Mouse (Mus musculus) liver, embryonic 12.5 days (tissue): ENCODE results near the gene Lrrc29. TPM values are rescaled to one million over a fixed set of nuclear protein-coding genes. Genes with fewer than 3 reads are reported as not detected.

Experiments
- ATAC-seq: fragments of 200-750 bp; cut with Nextera tagmentation; 2 replicates; pipeline ENCODE4 v1.8.0; 2017; ENCODE audit warnings: moderate number of reproducible peaks, mild to moderate bottlenecking, moderate library complexity
- H3K27ac ChIP-seq: fragments of 300-500 bp; sonication (generic); 2 replicates; pipeline ENCODE4 v1.5.1; 2016; ENCODE audit warnings: mild to moderate bottlenecking
- H3K27me3 ChIP-seq: fragments of 300-500 bp; sonication (generic); replicated peaks from 2 replicates; pipeline ENCODE4 v1.6.1; 2016; ENCODE audit warnings: mild to moderate bottlenecking, moderate library complexity
- H3K36me3 ChIP-seq: fragments of 300-500 bp; sonication (generic); 2 replicates; pipeline ENCODE4 v1.6.1; 2016; ENCODE audit warnings: mild to moderate bottlenecking, moderate library complexity
- H3K4me1 ChIP-seq: fragments of 300-500 bp; sonication (generic); 2 replicates; pipeline ENCODE4 v1.6.1; 2016
- H3K4me2 ChIP-seq: fragments of 300-500 bp; sonication (generic); 2 replicates; pipeline ENCODE4 v1.6.1; 2016; ENCODE audit warnings: mild to moderate bottlenecking, moderate library complexity
- H3K4me3 ChIP-seq: fragments of 300-500 bp; sonication (generic); 2 replicates; pipeline ENCODE4 v1.5.1; 2016; ENCODE audit warnings: mild to moderate bottlenecking, moderate library complexity
- H3K9ac ChIP-seq: fragments of 300-500 bp; sonication (generic); 2 replicates; pipeline ENCODE4 v1.6.1; 2016; ENCODE audit warnings: mild to moderate bottlenecking, moderate library complexity
- H3K9me3 ChIP-seq: fragments of 300-500 bp; sonication (generic); replicated peaks from 2 replicates; pipeline ENCODE4 v1.6.1; 2016; ENCODE audit warnings: mild to moderate bottlenecking, moderate library complexity
- WGBS: fragments of 180-500 bp; shearing (Covaris S2); methylation state at CpG from one replicate; pipeline ENCODE4 v1.1.7; 2016; ENCODE audit not compliant: insufficient replicate concordance; 5-methylcytosine and 5-hydroxymethylcytosine counted together
- polyA plus RNA-seq: library from polyadenylated mRNA; unstranded; fragments of >200 nt; fragmentation: Nextera tagmentation; extraction: Ambion mirVana; gene quantifications from 2 replicates; pipeline ENCODE4 v1.2.1, GENCODE M21; 2016

The Lrrc29 gene
- polyA plus RNA-seq, 1 experiment from 2014 or later: 9.9 TPM

DNA sequence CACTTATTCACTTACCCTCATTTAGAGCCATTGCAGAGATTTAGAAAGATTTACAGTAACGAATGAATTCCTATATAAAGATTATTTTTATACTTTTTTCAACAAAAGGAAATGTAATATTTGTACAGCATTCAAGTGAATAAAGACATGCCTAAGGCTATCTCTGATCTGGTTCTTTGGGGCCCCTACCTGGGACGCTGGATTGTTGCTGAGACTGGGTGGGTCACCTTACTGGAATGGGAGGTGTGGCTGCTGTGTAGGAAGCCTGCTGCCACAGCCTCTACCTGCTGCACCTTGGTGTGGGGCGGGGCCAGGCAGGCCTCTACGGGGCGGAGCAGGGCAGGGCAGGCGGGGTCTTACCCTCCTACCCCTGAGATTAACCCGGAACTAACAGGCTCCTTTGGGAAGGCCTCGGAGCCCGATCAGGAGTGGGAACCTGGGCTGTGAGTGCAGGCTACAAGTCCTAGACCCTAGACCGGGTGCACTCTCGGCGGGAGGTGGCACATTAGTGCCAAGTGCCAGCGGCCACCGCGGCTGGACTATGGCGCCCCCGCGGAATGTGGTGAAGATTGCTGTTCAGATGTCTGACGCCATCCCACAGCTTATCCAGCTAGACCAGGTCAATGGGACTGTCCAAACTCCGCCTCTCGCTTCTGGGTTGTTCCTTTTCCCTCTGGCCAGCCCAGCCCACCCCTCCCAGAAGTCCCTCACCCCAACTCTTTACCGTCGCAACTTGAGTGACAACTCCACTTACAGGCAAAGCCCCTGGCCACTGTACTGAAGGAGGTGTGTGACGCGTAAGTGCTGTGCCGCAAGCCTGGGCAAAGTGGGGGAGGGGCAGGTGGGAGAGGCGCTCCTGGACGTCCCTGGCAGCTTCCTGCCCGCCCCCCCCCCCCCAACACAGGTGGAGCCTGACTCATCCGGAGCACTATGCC lies 20.6 kb downstream of the Lrrc29 start, which contains the start of gene Elmo3:
Elmo3 (plus strand) TSS at position 391 of the 935 bp plus-strand sequence.
- H3K36me3 ChIP-seq: peaks cover 100% of the 10 kb centered on the region
- H3K4me2 ChIP-seq: peak within 1 kb of the TSS; percentile 56
- peak within 1 kb of the TSS; percentile 72 for H3K27ac ChIP-seq
- H3K9ac ChIP-seq: peak within 1 kb of the TSS; percentile 56
- peak; percentile 75 for ATAC-seq
- peak within 1 kb of the TSS; percentile 28 for H3K4me3 ChIP-seq
- no peaks in the 10 kb centered on the region for H3K27me3 ChIP-seq
- H3K9me3 ChIP-seq: no peaks in the 10 kb centered on the region
- peaks cover 62% of the 10 kb centered on the region for H3K4me1 ChIP-seq
- WGBS: 16% methylated on average over 29 of the region's 30 CpGs

- Histone ChIP-seq H3K36me3 (peaks cover 100% of the 10 kb centered on the region), H3K4me2 (0 out of 2 replicates have a peak overlapping the region, but pooled peaks have one; percentile 29), H3K27ac (peak overlapping the region; percentile 72), H3K4me1 (peaks cover 69% of the 10 kb centered on the region), H3K27me3 (no peaks in the 10 kb centered on the region), H3K9me3 (no peaks in the 10 kb centered on the region), H3K9ac (peak overlapping the region; percentile 25; the same call in 1 of the 2 replicates), H3K4me3 (no peak overlapping the region)
- WGBS: 74% methylated on average over 9 of the region's 9 CpGs
- ATAC-seq: peak; percentile 5; the same call in 1 of the 2 replicates
Observed at GRCm38 (mm10) chr8:105304325-105305210, 21.5 kb downstream of the Lrrc29 start.

DNA sequence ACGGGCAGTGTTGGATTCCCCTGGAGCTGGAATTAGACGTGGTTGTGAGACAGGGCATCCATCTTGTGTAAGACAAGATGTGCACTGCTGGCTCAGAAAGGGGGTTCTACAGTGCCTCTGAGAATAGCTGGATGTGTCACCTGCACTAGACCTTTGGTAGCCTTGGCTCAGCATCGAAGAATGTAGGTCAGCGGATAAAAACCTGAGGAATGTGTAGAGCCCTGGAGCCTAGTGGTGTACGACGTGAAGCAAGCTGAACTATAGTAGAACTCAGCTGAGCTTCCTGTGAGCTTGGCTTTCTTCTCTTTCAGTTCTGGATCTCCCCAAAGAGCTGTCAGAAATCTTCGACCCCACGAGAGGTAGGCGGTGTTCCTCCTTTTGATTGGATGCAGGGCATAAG lies 22.2 kb downstream of the Lrrc29 start:
- H3K27me3 ChIP-seq: no peaks in the 10 kb centered on the region
- no peak overlapping the region for H3K4me3 ChIP-seq
- H3K9me3 ChIP-seq: no peaks in the 10 kb centered on the region
- peaks cover 100% of the 10 kb centered on the region for H3K36me3 ChIP-seq
- peak overlapping the region; percentile 72 for H3K27ac ChIP-seq
- peak overlapping the region; percentile 29; the same call in 1 of the 2 replicates for H3K4me2 ChIP-seq
- H3K4me1 ChIP-seq: peaks cover 76% of the 10 kb centered on the region
- 86% methylated on average over 9 of the region's 9 CpGs for WGBS
- no peak for ATAC-seq
- H3K9ac ChIP-seq: no peak overlapping the region

- H3K4me2 ChIP-seq: peak overlapping the region; percentile 29; the same call in 1 of the 2 replicates
Observed at GRCm38 (mm10) chr8:105303396-105303795, 22.7 kb downstream of the Lrrc29 start.

GRCm38 (mm10) chr8:105299962-105300361 lies 26.1 kb downstream of the Lrrc29 start:
- H3K4me2 ChIP-seq: peak overlapping the region; percentile 79
- H3K4me1 ChIP-seq: peaks cover 82% of the 10 kb centered on the region
- H3K9me3 ChIP-seq: no peaks in the 10 kb centered on the region
- peak; percentile 92 for ATAC-seq
- peak overlapping the region; percentile 97 for H3K9ac ChIP-seq
- peak overlapping the region; percentile 97 for H3K4me3 ChIP-seq
- H3K27me3 ChIP-seq: no peaks in the 10 kb centered on the region
- peak overlapping the region; percentile 93 for H3K27ac ChIP-seq
- H3K36me3 ChIP-seq: peaks cover 68% of the 10 kb centered on the region
- 27% methylated on average over 8 of the region's 8 CpGs for WGBS

More at GRCm38 (mm10) chr8:105303396-105303795, 22.7 kb downstream of the Lrrc29 start:
- Histone ChIP-seq H3K27me3 (no peaks in the 10 kb centered on the region), H3K27ac (peak overlapping the region; percentile 72), H3K4me3 (no peak overlapping the region), H3K9ac (no peak overlapping the region), H3K36me3 (peaks cover 100% of the 10 kb centered on the region), H3K9me3 (no peaks in the 10 kb centered on the region), H3K4me1 (peaks cover 81% of the 10 kb centered on the region)
- ATAC-seq: no peak
- 60% methylated on average over 8 of the region's 8 CpGs for WGBS

DNA sequence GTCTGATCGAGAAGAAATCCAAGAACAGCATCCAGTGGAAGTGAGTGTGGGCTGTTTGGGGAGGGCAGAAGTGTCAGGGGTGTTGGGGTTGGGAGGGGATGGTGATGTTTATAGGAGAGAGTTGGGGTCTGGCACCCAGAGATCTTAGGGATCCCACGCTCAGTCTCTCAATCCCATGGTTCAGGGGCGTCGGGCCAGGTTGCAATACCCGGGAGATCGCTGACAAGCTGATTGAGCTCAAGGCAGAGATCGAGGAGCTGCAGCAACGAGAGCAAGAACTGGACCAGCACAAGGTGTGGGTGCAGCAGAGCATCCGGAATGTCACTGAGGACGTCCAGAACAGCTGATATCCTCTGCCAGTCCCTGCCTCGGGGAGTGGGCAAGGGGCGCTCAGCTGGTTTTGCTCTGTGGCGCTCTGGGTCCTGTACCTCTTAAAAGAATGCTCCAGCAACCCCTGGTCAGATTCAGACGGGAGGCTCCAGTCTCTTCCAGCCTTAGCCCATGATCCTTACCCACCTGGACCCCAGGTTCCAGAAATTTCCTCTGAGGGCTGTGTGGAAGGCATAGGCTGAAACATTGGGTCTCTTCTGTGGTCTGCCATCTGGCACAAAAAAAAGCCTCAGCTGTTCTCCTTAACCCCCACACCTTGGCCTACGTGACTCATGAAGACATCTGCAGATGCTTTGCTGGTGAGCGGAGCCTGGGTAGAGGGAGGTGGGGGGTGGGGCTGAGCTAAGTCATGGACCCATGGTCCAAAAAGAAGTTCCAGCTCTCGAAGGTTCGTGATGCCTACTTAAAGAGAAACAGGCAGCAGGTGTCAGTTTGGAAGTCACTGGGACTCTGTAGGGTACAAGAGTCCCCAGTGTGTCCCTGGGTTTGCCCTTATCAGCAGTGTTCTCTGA lies 27.5 kb downstream of the Lrrc29 start:
- Histone ChIP-seq H3K27ac (peak overlapping the region; percentile 93), H3K27me3 (no peaks in the 10 kb centered on the region), H3K9me3 (no peaks in the 10 kb centered on the region), H3K4me2 (peak overlapping the region; percentile 79), H3K4me1 (peaks cover 69% of the 10 kb centered on the region), H3K36me3 (peaks cover 55% of the 10 kb centered on the region), H3K9ac (peak overlapping the region; percentile 97), H3K4me3 (peak overlapping the region; percentile 97)
- 22% methylated on average over 18 of the region's 18 CpGs for WGBS
- 0 out of 2 replicates have a peak, but pooled peaks have one; percentile 8 for ATAC-seq

DNA sequence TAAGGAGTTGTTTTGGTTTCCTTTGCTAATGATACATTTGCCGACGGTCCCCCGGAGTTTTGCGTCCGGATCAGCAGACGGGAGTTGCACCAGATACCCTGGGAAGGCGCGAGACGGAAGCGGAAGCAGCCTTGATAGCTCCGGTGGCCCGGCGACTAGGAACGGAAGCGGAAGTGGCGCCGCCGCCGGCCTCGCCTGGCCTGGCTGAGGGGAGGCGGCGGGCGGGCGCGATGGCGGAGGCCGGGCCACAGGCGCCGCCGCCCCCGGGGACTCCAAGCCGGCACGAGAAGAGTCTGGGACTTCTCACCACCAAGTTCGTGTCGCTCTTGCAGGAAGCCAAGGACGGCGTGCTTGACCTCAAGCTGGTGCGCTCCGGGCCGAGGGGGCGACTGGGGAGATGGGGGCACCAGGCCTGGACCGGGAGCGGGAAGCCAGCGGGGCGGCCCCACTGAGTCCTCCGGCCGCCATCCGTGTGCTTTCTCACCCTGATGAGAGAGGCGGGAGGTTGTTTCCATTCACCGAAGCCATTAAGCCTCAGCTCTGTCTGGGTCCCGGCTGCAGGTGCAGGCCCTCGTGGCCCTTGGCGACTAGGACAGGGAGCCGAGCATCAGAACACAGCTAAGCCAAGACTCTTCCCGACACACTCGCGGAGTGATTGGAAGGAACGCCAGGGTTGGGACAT lies 28.4 kb downstream of the Lrrc29 start, which contains the start of gene E2f4:
E2f4 (plus strand) TSS at position 153 of the 682 bp plus-strand sequence.
- peak within 1 kb of the TSS; percentile 93 for H3K27ac ChIP-seq
- peaks cover 59% of the 10 kb centered on the region for H3K4me1 ChIP-seq
- peak within 1 kb of the TSS; percentile 97 for H3K4me3 ChIP-seq
- no peaks in the 10 kb centered on the region for H3K9me3 ChIP-seq
- peak within 1 kb of the TSS; percentile 79 for H3K4me2 ChIP-seq
- WGBS: under 1% methylated on average over 57 of the region's 58 CpGs
- peak; percentile 76 for ATAC-seq
- peak within 1 kb of the TSS; percentile 97 for H3K9ac ChIP-seq
- peaks cover 45% of the 10 kb centered on the region for H3K36me3 ChIP-seq
- H3K27me3 ChIP-seq: no peaks in the 10 kb centered on the region

GRCm38 (mm10) chr8:105295895-105296573 lies 30.0 kb downstream of the Lrrc29 start, which contains the start of gene Exoc3l:
Exoc3l (minus strand) TSS chr8:105296101.
- ATAC-seq: no peak
- Histone ChIP-seq H3K4me2 (peak within 1 kb of the TSS; percentile 79), H3K27me3 (no peaks in the 10 kb centered on the region; the same call in 1 of the 2 replicates), H3K9me3 (no peaks in the 10 kb centered on the region), H3K4me3 (peak within 1 kb of the TSS; percentile 97), H3K36me3 (peaks cover 29% of the 10 kb centered on the region), H3K27ac (peak within 1 kb of the TSS; percentile 93), H3K9ac (peak within 1 kb of the TSS; percentile 97), H3K4me1 (peaks cover 47% of the 10 kb centered on the region)
- WGBS: 30% methylated on average over 11 of the region's 11 CpGs

DNA sequence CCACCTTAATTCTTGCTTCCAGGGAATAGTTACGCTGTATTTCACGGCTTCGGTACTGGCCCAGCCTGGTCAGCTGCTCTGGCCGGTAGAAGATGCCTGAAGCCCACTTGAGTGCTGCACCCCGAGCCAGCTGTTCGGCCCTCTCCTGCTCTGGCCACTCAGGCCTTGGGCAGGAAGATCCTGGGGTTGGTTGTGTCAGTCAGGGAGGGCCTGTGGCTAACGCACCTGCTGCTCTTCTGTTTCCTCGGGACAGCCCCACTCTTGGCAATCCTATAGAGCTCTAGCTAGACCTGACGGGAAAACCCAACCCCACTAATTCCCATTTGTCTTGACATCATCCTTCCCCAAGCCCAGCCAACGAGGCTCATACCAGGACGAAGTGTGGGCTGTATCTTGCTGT lies 30.8 kb downstream of the Lrrc29 start:
- Histone ChIP-seq H3K9ac (no peak overlapping the region), H3K27me3 (peaks cover 6% of the 10 kb centered on the region), H3K36me3 (peaks cover 21% of the 10 kb centered on the region), H3K4me3 (peak overlapping the region; percentile 30), H3K9me3 (no peaks in the 10 kb centered on the region), H3K4me1 (peaks cover 47% of the 10 kb centered on the region), H3K4me2 (peak overlapping the region; percentile 79), H3K27ac (peak overlapping the region; percentile 53; the same call in 1 of the 2 replicates)
- 50% methylated on average over 11 of the region's 11 CpGs for WGBS
- ATAC-seq: no peak

DNA sequence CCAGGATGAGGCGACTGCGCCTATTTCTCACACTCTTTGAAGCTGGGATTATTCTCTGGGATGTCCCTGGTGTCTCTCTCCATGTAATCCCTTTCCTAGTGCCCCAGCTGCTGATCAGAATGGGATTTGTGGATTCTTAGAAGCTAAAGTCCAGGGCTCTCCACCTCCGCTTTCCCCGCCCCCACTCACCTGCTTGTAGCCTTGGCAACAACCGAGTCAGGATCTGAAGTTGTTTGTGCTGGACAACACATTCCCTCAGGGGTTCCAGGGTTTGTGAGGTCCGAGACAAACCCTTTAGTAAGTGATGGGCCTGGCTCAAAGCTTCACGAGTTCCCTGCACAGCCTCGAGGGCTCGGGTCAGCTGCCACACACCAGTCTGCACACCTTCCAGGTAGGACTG lies 31.3 kb downstream of the Lrrc29 start:
- H3K9me3 ChIP-seq: no peaks in the 10 kb centered on the region
- H3K4me1 ChIP-seq: peaks cover 49% of the 10 kb centered on the region
- H3K9ac ChIP-seq: no peak overlapping the region
- H3K4me2 ChIP-seq: peak overlapping the region; percentile 79
- H3K27ac ChIP-seq: no peak overlapping the region
- H3K36me3 ChIP-seq: peaks cover 16% of the 10 kb centered on the region
- H3K27me3 ChIP-seq: peaks cover 11% of the 10 kb centered on the region
- WGBS: 70% methylated on average over 9 of the region's 9 CpGs
- no peak for ATAC-seq
- peak overlapping the region; percentile 30; the same call in 1 of the 2 replicates for H3K4me3 ChIP-seq
